Mouse (Mus musculus) ovary, adult 10 weeks (tissue): ENCODE measurements around the gene Eef1a2. TPM values are rescaled to one million over a fixed set of nuclear protein-coding genes. Genes with fewer than 3 reads are reported as not detected.

ENCODE experiments used
- polyA plus RNA-seq: library from polyadenylated mRNA; stranded (reverse); fragments of 350-450 nt; fragmentation: Illumina TruSeq; extraction: RNeasy Lipid Tissue Mini Kit (QIAGEN cat#74804); gene quantifications from one replicate; pipeline ENCODE4 v1.2.3, GENCODE M21; 2014

Gene Eef1a2
- polyA plus RNA-seq: not detected

GRCm38 (mm10) chr2:181156248-181157121 is at the start of gene Eef1a2:
TSS of gene Eef1a2 (minus strand) at chr2:181157014.

GRCm38 (mm10) chr2:181202422-181202821 is 45.6 kb upstream of the Eef1a2 start, which contains the start of gene Ptk6:
TSS of gene Ptk6 (minus strand) at chr2:181202789.

GRCm38 (mm10) chr2:181187121-181188000 is 30.5 kb upstream of the Eef1a2 start, which contains the start of gene Ppdpf:
TSS of gene Ppdpf (plus strand) at chr2:181187247.

GRCm38 (mm10) chr2:181134591-181135445 is 22.0 kb downstream of the Eef1a2 start, which contains the start of gene Kcnq2:
TSS of gene Kcnq2 (minus strand) at chr2:181135300.

Other genes with a start within 250 kb of the Eef1a2 start
- gene Ythdf1, start 236.1 kb downstream of the Eef1a2 start, polyA plus RNA-seq: 89.8 TPM
- not detected for gene Birc7, start 228.0 kb downstream of the Eef1a2 start, polyA plus RNA-seq
- 1.0 TPM for gene Nkain4, start 202.3 kb downstream of the Eef1a2 start, polyA plus RNA-seq
- gene Arfgap1, start 189.8 kb downstream of the Eef1a2 start, polyA plus RNA-seq: 3.4 TPM
- not detected for gene Col20a1, start 170.5 kb downstream of the Eef1a2 start, polyA plus RNA-seq
- 1.3 TPM for gene Chrna4, start 113.5 kb downstream of the Eef1a2 start, polyA plus RNA-seq
- not detected for gene Kcnq2, start 21.7 kb downstream of the Eef1a2 start, polyA plus RNA-seq
- gene Ppdpf, start 30.2 kb upstream of the Eef1a2 start, polyA plus RNA-seq: 7.9 TPM
- not detected for gene Ptk6, start 45.8 kb upstream of the Eef1a2 start, polyA plus RNA-seq
- not detected for gene Srms, start 56.2 kb upstream of the Eef1a2 start, polyA plus RNA-seq
- not detected for gene Fndc11, start 63.0 kb upstream of the Eef1a2 start, polyA plus RNA-seq
- 1.2 TPM for gene Helz2, start 85.0 kb upstream of the Eef1a2 start, polyA plus RNA-seq
- gene Gmeb2, start 131.0 kb upstream of the Eef1a2 start, polyA plus RNA-seq: 5.6 TPM
- gene Stmn3, start 157.5 kb upstream of the Eef1a2 start, polyA plus RNA-seq: not detected
- gene Rtel1, start 162.7 kb upstream of the Eef1a2 start, polyA plus RNA-seq: 7.9 TPM
- 0.86 TPM for gene Zgpat, start 207.9 kb upstream of the Eef1a2 start, polyA plus RNA-seq
- gene Arfrp1, start 208.4 kb upstream of the Eef1a2 start, polyA plus RNA-seq: 28.3 TPM
- gene Lime1, start 223.1 kb upstream of the Eef1a2 start, polyA plus RNA-seq: 0.88 TPM